Mouse (Mus musculus) neural tube, embryonic 14.5 days (tissue): Measurements from ENCODE around the gene Atl2. TPM values are rescaled to one million over a fixed set of nuclear protein-coding genes. Genes with fewer than 3 reads are reported as not detected.

Source experiments
- ATAC-seq: fragments of 200-750 bp; cut with Nextera tagmentation; 2 replicates; pipeline ENCODE4 v1.8.0; 2017; ENCODE audit warnings: low read depth, mild to moderate bottlenecking, moderate TSS enrichment, moderate library complexity
- H3K27ac ChIP-seq: fragments of 300-500 bp; sonication (generic); 2 replicates; pipeline ENCODE4 v1.5.1; 2014; ENCODE audit warnings: low read depth, mild to moderate bottlenecking, control low read depth, low read length, moderate library complexity, mixed read lengths
- H3K27me3 ChIP-seq: fragments of 300-500 bp; sonication (generic); 2 replicates; pipeline ENCODE4 v1.6.1; 2014; ENCODE audit warnings: low read length; ENCODE audit not compliant: control insufficient read depth, insufficient read depth
- H3K36me3 ChIP-seq: fragments of 300-500 bp; sonication (generic); 2 replicates; pipeline ENCODE4 v1.6.1; 2014; ENCODE audit warnings: low read length, mixed read lengths; ENCODE audit not compliant: control insufficient read depth, insufficient read depth
- H3K4me1 ChIP-seq: fragments of 300-500 bp; sonication (generic); 2 replicates; pipeline ENCODE4 v1.6.1; 2014; ENCODE audit warnings: low read length; ENCODE audit not compliant: control insufficient read depth, insufficient read depth
- H3K4me2 ChIP-seq: fragments of 300-500 bp; sonication (generic); 2 replicates; pipeline ENCODE4 v1.6.1; 2014; ENCODE audit warnings: mild to moderate bottlenecking, low read depth, low read length, control low read depth
- H3K4me3 ChIP-seq: fragments of 300-500 bp; sonication (generic); 2 replicates; pipeline ENCODE4 v1.5.1; 2014; ENCODE audit warnings: low read depth, low read length, control low read depth, mixed read lengths
- H3K9ac ChIP-seq: fragments of 300-500 bp; sonication (generic); replicated peaks from 2 replicates; pipeline ENCODE4 v1.6.1; 2014; ENCODE audit warnings: low read depth, mild to moderate bottlenecking, control low read depth, low read length, mixed read lengths
- H3K9me3 ChIP-seq: fragments of 300-500 bp; sonication (generic); 2 replicates; pipeline ENCODE4 v1.6.1; 2016; ENCODE audit warnings: low read length; ENCODE audit not compliant: control insufficient read depth
- WGBS: fragments of 180-500 bp; shearing (Covaris S2); extraction: QIAGEN DNeasy Blood & Tissue Kit; methylation state at CpG from one replicate; pipeline ENCODE4 v1.1.7; 2014; 5-methylcytosine and 5-hydroxymethylcytosine counted together
- polyA plus RNA-seq: library from polyadenylated mRNA; unstranded; fragments of >200 nt; fragmentation: Nextera tagmentation; extraction: Ambion mirVana; gene quantifications from 2 replicates; pipeline ENCODE4 v1.2.1, GENCODE M21; 2014

Gene Atl2
- polyA plus RNA-seq, 1 experiment from 2014 or later: 47.6 TPM

DNA sequence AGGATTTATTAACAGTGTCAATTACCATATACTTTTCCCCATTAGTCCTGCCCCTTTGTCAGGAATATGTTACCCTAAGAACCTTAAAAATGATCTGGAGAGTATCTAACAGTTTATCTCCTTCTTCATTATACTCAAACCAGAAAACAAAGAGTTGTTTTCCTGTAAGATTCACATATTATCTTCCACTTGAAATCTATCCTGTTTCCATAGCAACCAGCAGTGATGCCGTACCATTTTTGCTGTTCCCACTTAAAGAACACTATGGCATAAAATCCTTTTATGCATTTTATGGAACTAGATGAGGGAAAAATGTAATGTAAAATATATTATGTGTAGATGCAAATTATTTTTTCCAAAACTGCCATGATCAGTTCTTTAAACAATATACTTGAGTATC lies 8.0 kb downstream of the Atl2 start:
- Histone ChIP-seq H3K4me3 (no peak overlapping the region), H3K4me2 (no peak overlapping the region), H3K4me1 (no peaks in the 10 kb centered on the region), H3K27me3 (no peaks in the 10 kb centered on the region), H3K36me3 (no peaks in the 10 kb centered on the region), H3K27ac (no peak overlapping the region), H3K9ac (no peak overlapping the region), H3K9me3 (no peaks in the 10 kb centered on the region)
- 45% methylated on average over 1 of the region's 1 CpGs for WGBS
- no peak for ATAC-seq

DNA sequence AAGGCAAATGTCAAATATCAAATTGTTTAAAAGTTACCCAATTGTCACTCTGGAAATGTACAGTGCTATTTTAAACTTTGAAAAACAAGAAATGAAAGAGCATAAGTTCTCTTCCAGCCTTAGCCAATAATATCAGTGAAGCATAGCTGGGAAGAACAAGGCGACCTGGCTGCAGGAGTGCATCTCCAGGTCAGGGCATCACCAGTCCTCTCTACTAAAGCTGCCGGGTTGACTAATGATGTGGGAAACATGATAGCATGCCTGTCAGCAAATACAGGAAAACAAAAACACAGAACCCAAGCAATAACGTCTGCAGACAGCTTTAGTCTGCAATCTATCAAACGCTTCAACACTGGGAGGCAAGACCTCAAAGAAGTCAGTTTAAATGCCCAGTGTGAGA lies 12.7 kb downstream of the Atl2 start:
- 23% methylated on average over 4 of the region's 4 CpGs for WGBS
- no peak for ATAC-seq

DNA sequence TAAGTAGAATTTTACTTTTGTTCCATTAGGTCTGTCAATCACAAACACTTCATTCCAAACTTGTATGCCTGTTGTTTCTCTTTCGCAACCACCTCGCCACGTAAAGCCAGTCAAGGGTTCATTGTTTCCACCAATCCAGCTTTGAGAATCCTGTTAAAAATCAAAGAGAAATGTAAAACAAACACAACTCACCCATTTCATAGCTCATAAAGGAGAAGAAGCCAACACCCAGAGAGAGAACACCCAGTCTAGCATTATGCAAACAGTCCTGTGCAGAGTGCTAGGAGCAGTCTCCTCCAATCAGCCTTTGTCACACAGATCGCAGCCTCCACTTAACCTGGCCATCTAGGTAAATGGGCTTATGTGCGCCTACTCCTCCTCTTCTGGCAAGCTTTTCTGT lies 30.9 kb downstream of the Atl2 start:
- peaks cover 17% of the 10 kb centered on the region; the same call in 1 of the 2 replicates for H3K36me3 ChIP-seq
- no peak for ATAC-seq
- H3K4me3 ChIP-seq: no peak overlapping the region
- no peaks in the 10 kb centered on the region for H3K4me1 ChIP-seq
- H3K9me3 ChIP-seq: no peaks in the 10 kb centered on the region
- no peak overlapping the region for H3K9ac ChIP-seq
- no peak overlapping the region for H3K4me2 ChIP-seq
- 95% methylated on average over 5 of the region's 5 CpGs for WGBS
- no peak overlapping the region for H3K27ac ChIP-seq
- H3K27me3 ChIP-seq: no peaks in the 10 kb centered on the region

More for the DNA sequence above, 12.7 kb downstream of the Atl2 start:
- no peak overlapping the region for H3K4me2 ChIP-seq
- H3K36me3 ChIP-seq: no peaks in the 10 kb centered on the region
- H3K4me3 ChIP-seq: no peak overlapping the region
- no peaks in the 10 kb centered on the region for H3K4me1 ChIP-seq
- no peaks in the 10 kb centered on the region for H3K9me3 ChIP-seq
- H3K27me3 ChIP-seq: no peaks in the 10 kb centered on the region
- no peak overlapping the region for H3K9ac ChIP-seq
- H3K27ac ChIP-seq: no peak overlapping the region

DNA sequence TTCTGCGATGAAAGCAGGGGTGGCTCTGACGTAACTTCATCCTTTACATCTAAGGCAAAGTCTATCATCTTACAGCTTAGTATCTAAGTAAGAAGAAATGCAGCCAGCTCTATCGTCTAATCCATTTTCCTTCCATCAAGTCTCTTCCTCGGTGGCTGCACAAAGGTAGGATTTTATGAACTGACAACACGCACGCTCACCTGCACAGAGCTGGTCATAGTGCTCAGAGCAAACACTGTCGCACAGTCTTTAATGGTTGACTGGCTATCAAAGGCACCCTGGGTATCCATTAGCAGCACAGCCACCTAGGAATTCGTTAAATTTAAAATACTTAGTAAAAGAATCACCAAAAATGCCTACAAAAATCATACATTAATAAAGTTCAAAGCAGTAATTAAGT lies 31.4 kb downstream of the Atl2 start:
- Histone ChIP-seq H3K27ac (no peak overlapping the region), H3K4me2 (no peak overlapping the region), H3K9me3 (no peaks in the 10 kb centered on the region), H3K4me1 (no peaks in the 10 kb centered on the region), H3K4me3 (no peak overlapping the region), H3K27me3 (no peaks in the 10 kb centered on the region), H3K36me3 (peaks cover 21% of the 10 kb centered on the region; the same call in 1 of the 2 replicates), H3K9ac (no peak overlapping the region)
- no peak for ATAC-seq
- WGBS: 89% methylated on average over 8 of the region's 8 CpGs

DNA sequence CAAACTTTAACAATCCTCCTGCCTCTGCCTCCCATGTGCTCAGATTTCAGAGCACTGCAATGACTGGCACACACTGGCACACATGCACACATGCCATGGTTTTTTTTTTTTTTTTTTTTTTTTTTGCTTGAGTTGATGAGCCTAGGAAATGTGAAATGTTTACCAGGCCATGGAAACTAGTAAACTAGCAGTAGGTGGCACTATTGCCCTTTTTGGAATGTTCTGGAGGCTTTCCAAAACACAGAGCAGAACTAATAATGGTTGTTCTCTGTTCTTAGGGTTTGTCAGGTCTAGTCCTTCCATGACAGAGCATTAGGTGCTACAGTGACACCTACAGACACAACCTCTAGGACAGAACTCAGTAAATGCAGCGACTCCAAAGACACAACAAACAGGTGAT lies 33.9 kb downstream of the Atl2 start:
- Histone ChIP-seq H3K27ac (no peak overlapping the region), H3K9ac (no peak overlapping the region), H3K4me2 (no peak overlapping the region), H3K36me3 (peaks cover 32% of the 10 kb centered on the region; the same call in 1 of the 2 replicates), H3K9me3 (no peaks in the 10 kb centered on the region), H3K4me1 (no peaks in the 10 kb centered on the region), H3K4me3 (no peak overlapping the region), H3K27me3 (no peaks in the 10 kb centered on the region)
- 79% methylated on average over 1 of the region's 1 CpGs for WGBS
- ATAC-seq: 0 out of 2 replicates have a peak, but pooled peaks have one; percentile 49

DNA sequence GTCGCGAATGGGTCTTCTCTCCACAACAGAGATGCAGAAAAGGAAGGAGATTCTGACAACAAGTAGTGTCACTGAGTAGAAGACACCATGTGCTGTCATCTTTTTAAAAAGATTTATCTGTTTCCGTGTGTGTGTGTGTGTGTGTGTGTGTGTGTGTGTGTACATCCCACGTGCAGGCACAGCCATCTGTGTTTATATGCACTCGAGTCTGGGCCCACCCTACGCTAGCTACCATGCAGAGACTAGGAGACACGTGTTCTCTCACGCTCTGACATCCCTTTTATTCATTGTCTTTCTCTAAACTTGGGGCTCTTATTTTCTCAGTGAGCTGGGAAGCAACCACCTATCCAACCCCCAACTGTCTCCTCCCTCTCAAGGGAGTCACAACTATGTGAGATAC lies 40.4 kb downstream of the Atl2 start:
- no peak overlapping the region for H3K4me3 ChIP-seq

DNA sequence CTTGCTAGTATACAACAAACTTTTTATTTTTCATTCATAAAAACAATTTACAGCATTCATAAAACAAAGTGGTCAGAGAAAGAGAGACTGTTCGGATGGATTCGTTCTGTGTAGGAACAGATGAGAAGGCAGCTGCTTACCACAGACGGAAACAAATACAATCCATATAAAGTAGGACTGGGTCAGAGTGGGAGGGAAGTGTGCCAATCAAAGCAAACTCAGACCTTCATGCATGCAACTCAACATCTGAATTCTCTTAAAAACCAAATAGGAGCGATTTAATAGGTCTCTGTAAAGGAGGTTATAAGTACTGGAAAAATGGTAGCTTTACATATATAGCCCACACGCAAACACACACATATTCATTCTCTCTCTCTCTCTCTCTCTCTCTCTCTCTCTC lies 47.5 kb downstream of the Atl2 start:
- Histone ChIP-seq H3K36me3 (peaks cover 16% of the 10 kb centered on the region), H3K27me3 (no peaks in the 10 kb centered on the region)

More for the DNA sequence above, 40.4 kb downstream of the Atl2 start:
- Histone ChIP-seq H3K9me3 (no peaks in the 10 kb centered on the region), H3K27ac (no peak overlapping the region), H3K4me2 (no peak overlapping the region), H3K27me3 (no peaks in the 10 kb centered on the region), H3K4me1 (no peaks in the 10 kb centered on the region), H3K36me3 (peaks cover 47% of the 10 kb centered on the region), H3K9ac (no peak overlapping the region)
- 83% methylated on average over 8 of the region's 8 CpGs for WGBS
- ATAC-seq: no peak

DNA sequence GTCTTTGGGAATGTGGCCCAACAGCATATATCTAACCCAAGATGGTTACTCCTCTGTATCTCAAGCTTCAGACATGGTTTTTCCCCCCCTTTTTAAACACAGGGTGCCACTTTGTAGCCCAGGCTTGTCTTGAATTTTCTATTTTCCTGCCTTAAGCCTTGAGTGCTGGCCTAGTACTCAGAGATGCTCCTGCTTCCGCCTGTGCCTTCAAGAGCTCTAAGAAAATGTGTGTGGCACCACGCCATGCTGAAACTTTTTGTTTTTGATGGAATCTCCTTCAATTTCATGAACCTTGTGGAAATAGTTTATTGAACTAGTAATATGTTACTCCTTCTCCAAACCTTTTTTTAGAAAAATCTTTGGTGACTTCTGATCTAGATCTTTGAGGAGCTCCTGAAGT lies 49.7 kb downstream of the Atl2 start:
- no peaks in the 10 kb centered on the region for H3K27me3 ChIP-seq
- H3K9me3 ChIP-seq: no peaks in the 10 kb centered on the region
- H3K27ac ChIP-seq: no peak overlapping the region
- no peak overlapping the region for H3K4me2 ChIP-seq
- WGBS: 99% methylated on average over 2 of the region's 2 CpGs
- no peak overlapping the region for H3K9ac ChIP-seq
- no peak overlapping the region for H3K4me3 ChIP-seq
- H3K36me3 ChIP-seq: peaks cover 11% of the 10 kb centered on the region; the same call in 1 of the 2 replicates
- ATAC-seq: no peak
- no peaks in the 10 kb centered on the region for H3K4me1 ChIP-seq

More for the DNA sequence above, 47.5 kb downstream of the Atl2 start:
- H3K4me1 ChIP-seq: no peaks in the 10 kb centered on the region
- no peak overlapping the region for H3K4me2 ChIP-seq
- no peak overlapping the region for H3K4me3 ChIP-seq
- no peak overlapping the region for H3K9ac ChIP-seq
- no peak for ATAC-seq
- H3K9me3 ChIP-seq: no peaks in the 10 kb centered on the region
- WGBS: 94% methylated on average over 5 of the region's 5 CpGs
- no peak overlapping the region for H3K27ac ChIP-seq

DNA sequence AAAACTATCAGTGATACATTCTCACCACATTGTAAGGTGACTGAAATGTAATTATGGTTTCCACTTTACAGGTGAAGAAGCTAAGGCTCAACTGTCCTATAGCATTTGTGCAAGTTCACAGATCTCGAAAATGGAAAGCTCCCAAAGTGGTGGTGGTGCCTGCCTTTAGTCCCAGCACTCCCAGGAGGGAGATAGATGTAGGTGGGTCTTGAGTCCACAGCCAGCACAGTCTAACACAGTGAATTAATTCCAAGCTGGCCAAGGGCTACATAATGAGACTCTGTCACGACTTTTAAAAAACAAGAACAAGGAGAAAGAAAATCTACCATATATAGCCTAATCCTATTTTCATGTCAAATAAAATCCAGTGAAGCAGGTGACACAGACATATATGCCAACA lies 50.2 kb downstream of the Atl2 start:
- no peaks in the 10 kb centered on the region for H3K27me3 ChIP-seq
- H3K27ac ChIP-seq: no peak overlapping the region
- H3K4me1 ChIP-seq: no peaks in the 10 kb centered on the region
- no peak overlapping the region for H3K4me2 ChIP-seq
- 79% methylated on average over 2 of the region's 2 CpGs for WGBS
- peaks cover 11% of the 10 kb centered on the region; the same call in 1 of the 2 replicates for H3K36me3 ChIP-seq
- H3K9me3 ChIP-seq: no peaks in the 10 kb centered on the region
- no peak overlapping the region for H3K4me3 ChIP-seq
- no peak overlapping the region for H3K9ac ChIP-seq
- no peak for ATAC-seq
